Mouse (Mus musculus) kidney, adult 2 months (tissue): ENCODE data around the gene Ssu2.

Experiments used
- CTCF ChIP-seq: fragments of 200-500 bp; conservative IDR thresholded peaks from 2 replicates; pipeline ENCODE4 v1.5.1; 2011; ENCODE audit warnings: low read depth, mild to moderate bottlenecking, control low read depth, low read length, moderate library complexity, mixed read lengths; ENCODE audit not compliant: insufficient read depth, insufficient read length
- POLR2A ChIP-seq: fragments of 200-500 bp; IDR thresholded peaks from one replicate; pipeline ENCODE4 v1.6.1; 2011; ENCODE audit warnings: low read depth, low read length, control low read depth

DNA sequence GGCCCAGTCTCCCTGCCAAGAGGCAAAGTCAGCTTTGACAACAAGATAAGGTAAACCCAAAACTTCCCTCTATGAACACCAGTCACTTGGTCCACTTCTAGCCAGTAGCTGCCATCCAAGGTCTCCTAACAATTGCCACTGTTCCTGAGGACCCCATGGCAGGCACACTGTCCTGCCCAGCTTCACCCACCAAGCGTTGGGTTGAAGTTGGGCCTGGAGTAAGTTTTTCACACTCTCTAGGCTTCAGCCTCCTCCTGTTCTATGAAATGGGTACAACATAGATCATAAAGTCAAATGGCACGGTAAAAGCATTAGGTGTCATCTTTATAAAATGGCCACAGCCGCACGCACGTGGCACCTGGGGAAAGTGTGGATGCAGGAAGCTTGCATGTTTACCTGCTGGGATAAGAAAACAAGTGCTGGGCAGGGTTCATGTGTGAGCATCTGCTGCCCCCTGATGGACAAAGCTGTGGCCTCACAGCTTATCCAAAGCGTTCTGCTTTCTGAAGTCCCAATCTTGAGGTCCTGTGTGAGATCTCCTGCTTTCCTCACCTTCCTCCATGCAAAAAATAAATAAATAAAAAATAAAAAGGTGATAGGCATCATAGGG is 25.4 kb downstream of the Ssu2 start:
- no peak for TF ChIP-seq POLR2A
- peak; percentile 94 for TF ChIP-seq CTCF
